Mouse (Mus musculus) adrenal gland, postnatal 4 days (tissue): ENCODE data around the gene Ism1. TPM values are rescaled to one million over a fixed set of nuclear protein-coding genes. Genes with fewer than 3 reads are reported as not detected.
A peak's percentile ranks its signal among the peaks of the same experiment; 100 is the strongest.

Experiments used
- DNase-seq, 2 experiments: peaks; one replicate each; pipeline ENCODE4 v3.0.0; 2021 to 2022; ENCODE audit warnings: low spot score in 2 of 2, mixed read lengths in 2 of 2
- long read RNA-seq, 2 experiments: library from polyadenylated mRNA; stranded (forward); transcript quantifications; one replicate each; pipeline ENCODE4 v2.0.0; 2021
- total RNA-seq, 2 experiments: library from RNA; stranded (reverse); gene quantifications; 2 replicates each; pipeline ENCODE4 v1.2.3; 2021

The Ism1 gene
- 10 to 100 TPM; 28.5 to 38.9 TPM for total RNA-seq
- long read RNA-seq, experiment 1, transcript Ism1-202 (6 exons, 2,964 nt) = major isoform, 31 of 38 reads
- long read RNA-seq, experiment 1, partial matches to known transcripts = 1 of 38 reads
- long read RNA-seq, experiment 1, other reads (novel, unspliced or antisense) = 6 of 38 reads
- long read RNA-seq, experiment 2, transcript Ism1-202 (6 exons, 2,964 nt) = major isoform, 27 of 38 reads
- long read RNA-seq, experiment 2, partial matches to known transcripts = 6 of 38 reads
- long read RNA-seq, experiment 2, other reads (novel, unspliced or antisense) = 5 of 38 reads

DNA sequence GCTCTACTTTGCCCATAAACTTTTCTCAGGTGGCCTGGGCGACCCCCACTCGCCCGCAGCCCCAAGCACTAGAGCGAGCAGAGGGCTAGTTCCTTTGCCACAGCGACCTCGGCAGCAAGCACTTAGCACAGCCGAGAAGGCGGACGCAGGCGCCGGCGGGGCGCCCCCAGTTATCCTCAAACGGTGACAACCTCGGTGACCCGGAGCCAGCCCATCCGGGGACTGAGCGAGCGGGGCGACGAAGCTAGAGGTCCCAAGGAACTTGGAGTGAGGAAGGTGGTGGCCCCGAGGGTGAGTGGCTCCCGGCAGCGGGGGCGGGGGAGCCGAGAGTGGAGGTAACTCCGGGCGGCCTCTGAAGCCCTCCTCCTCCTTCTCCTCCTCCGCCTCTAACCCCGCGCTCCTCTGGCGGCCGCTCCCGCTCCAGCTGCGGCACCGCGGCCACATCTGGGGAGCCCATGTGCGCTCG, at the start of gene Ism1:
Ism1 (plus strand) TSS at position 370 of the 466 bp plus-strand sequence.
- DNase-seq = peak in 1 of 2 experiments; percentile 16

GRCm38 (mm10) chr2:139628731-139629130, 49.2 kb upstream of the Ism1 start:
- no peak for DNase-seq

- DNase-seq = no peak
These were observed 48.3 kb upstream of the Ism1 start for GRCm38 (mm10) chr2:139629653-139630052.

GRCm38 (mm10) chr2:139634506-139634905, 43.5 kb upstream of the Ism1 start:
- DNase-seq = no peak

DNA sequence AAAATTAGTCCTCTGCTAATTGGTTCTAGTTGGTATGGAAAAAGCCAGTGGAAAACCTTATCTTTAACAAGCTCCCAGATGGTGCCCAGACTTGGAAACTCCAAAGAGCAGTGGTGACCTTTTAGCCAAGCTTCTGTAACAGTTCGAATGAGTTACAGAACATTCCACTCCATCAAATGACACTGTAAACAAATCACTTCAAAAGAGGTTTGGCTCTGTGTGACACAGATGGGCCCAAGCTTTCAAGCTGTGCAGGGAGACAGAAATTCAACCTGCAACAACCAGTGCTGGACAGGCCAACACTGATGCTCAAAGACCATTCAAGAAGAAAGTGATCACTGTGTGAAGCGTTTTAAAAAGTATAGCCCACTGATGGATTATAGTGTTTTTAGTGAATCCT, 40.1 kb upstream of the Ism1 start:
- DNase-seq = no peak

DNA sequence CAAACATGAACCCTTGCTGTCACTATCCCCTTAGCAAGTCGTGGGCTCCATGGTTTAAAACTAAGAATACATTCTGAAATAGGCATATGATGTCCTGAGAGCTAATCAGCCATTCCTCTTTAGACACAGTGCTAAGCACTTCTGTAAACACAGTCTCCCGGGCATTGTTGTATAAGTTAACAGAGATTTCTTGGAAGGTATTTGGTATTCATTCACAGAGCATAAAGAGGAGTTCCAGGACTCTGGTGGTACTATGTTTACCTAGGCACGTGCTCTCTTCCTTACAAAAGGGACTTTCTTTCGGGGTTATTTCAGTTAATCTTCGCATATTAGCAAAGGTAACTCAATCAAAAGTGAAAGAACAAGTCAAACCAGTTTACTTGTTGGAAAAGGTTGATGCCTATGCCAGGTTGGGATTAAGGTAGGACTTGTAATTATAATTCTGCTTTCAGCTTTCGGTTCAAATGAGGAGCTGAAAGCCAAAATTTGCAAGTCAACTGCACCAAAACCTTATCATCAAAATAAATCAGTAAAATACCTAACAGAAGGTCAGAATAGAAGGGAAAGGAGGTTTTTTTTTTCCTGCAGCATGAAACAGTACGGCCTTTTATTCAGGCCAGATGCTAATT, 36.1 kb upstream of the Ism1 start:
- DNase-seq = no peak

- DNase-seq = no peak
These were observed 28.5 kb upstream of the Ism1 start for GRCm38 (mm10) chr2:139649518-139649917.

GRCm38 (mm10) chr2:139656750-139657149, 21.2 kb upstream of the Ism1 start:
- no peak for DNase-seq

- no peak for DNase-seq
These were observed 6.1 kb upstream of the Ism1 start for GRCm38 (mm10) chr2:139671838-139672237.

- no peak for DNase-seq
These were observed 5.6 kb upstream of the Ism1 start for GRCm38 (mm10) chr2:139672371-139672770.

DNA sequence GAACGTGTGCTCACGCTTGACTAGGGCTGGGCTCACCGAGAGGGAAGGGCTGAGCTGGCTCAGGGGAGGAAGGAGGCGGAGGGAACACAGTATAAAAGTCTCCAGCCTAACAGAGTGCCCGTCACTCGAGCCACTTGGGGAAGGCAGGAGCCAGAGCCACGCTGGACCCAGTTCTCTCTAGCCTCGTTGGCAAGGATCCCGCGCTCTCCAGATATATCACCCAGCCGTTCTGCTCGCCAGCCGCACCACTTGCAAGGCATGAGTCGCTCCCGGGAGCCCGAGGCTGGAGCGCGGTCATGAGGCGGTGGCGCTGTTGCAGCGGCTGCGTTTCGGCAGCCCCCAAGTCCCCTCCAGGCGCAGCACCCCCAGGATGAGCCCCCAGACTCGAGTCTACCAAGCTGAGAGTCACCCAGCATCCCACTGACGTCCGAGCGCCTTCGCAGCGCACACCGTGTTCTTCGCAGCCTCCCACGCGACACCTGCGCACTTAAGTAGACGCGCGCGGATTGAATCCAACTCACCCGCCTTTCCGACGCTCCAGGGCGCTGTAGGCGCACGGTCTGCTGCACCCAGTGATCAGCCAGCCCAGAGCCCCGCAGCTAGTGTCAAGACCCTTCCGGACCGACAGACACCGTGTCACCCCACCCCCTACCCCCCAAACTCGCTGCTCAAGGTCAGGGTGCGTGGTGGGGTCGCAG, 764 bp upstream of the Ism1 start:
- peak; percentile 34 to 45 for DNase-seq

GRCm38 (mm10) chr2:139678275-139679140, 530 bp downstream of the Ism1 start:
- DNase-seq = peak; percentile 6 to 26

DNA sequence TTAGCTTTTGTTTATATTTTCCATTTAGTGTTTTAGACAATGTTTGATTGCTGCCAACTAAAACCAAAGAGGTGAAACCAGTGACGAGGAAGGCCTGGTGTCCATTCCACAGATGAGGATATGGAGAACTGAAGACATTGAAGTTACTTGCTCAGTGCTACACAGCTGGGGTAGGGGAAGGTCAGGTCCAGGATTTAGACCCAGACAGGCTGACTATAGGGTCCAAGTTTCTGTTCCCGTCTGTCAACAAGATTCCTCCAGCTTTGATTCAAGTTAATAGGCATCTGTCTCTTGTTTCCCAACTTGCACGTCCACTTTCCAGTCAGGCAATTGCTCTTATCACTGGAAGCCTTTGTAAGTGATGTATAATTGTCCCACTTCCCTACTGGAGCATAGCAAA, 4.6 kb downstream of the Ism1 start:
- DNase-seq = no peak

DNA sequence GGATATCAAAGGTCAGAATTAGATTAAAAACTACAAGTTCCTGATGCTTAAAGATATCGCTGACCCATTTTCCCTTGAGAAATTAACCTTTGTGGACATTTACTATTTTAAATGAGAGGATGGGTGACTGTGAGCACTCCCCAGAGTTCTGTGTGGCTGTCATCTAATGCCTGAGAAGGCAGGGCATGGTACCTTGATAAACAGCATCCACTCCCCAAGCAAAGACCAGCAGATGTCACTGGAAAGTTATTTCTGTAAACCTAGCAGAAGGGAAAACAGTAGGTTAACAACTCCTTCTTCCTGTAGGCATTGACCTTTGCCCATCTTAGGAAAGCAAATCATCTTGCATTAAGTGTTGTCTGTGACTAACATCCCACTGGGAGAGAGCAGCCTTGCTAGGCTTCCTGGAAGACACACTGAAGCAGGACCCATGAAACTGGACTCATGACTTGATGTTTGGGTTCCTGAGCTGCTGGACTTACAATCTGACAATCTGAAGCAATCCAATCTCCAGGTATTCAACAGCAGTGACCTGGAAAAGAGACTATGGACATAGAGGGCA, 11.5 kb downstream of the Ism1 start:
- no peak for DNase-seq

DNA sequence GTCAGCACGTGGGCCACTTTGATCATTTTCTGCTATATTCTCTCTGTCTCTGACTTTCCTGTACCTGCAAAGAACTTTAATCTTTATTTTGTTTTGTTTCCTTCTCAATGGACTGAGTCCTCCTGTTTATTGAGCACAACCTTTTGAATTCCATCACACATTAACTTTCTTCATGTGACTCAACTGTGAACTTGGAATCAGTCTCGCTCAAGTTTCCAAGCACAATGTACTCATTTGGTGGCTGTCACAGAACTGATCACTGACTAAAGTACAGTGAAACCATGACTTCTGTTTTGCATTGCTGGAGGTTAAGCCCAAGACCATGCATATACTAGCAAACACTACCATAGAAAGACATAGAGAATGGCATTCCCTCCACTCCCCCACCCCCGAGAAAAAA, 15.5 kb downstream of the Ism1 start:
- DNase-seq = no peak

GRCm38 (mm10) chr2:139694638-139695037, 16.7 kb downstream of the Ism1 start:
- DNase-seq = no peak

DNA sequence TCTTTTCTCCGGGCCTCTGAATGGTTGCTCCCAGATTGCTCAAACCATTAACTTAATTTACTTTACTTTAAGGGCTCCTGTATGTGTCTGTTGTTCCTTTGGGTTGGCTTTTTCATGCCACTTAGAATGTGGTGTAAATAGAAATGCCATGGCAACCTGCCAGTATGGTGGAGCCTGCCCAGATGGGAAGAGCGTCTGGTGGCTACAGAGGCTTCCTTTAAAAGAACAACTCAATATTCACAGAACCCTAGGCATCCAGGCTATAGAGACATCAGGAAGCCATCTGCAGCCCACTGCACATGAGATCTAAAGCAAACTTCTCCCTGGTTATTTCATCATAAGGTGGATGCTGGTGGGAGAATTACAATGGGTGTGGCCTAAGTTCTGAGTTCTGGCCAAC, 18.6 kb downstream of the Ism1 start:
- no peak for DNase-seq

DNA sequence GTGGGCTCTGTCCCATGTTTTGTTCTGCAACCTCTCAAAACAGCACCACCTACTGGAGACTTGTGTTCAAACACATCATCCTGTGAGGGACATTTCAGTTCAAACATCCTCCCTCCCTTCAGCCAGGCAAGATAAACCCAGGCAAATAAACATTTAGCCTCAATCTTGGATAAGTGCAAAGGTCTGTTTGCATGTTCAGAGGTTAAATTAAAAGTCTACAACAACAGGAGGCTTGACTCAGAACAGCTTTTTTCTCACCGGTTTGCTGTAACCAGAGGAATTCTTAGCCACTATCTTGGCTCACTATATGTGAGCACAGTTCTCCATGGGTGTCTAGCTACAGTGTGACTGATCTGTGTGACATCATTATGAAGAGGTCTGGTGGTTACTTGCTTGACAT, 22.6 kb downstream of the Ism1 start:
- no peak for DNase-seq

- no peak for DNase-seq
These were observed 27.0 kb downstream of the Ism1 start for GRCm38 (mm10) chr2:139704951-139705350.

DNA sequence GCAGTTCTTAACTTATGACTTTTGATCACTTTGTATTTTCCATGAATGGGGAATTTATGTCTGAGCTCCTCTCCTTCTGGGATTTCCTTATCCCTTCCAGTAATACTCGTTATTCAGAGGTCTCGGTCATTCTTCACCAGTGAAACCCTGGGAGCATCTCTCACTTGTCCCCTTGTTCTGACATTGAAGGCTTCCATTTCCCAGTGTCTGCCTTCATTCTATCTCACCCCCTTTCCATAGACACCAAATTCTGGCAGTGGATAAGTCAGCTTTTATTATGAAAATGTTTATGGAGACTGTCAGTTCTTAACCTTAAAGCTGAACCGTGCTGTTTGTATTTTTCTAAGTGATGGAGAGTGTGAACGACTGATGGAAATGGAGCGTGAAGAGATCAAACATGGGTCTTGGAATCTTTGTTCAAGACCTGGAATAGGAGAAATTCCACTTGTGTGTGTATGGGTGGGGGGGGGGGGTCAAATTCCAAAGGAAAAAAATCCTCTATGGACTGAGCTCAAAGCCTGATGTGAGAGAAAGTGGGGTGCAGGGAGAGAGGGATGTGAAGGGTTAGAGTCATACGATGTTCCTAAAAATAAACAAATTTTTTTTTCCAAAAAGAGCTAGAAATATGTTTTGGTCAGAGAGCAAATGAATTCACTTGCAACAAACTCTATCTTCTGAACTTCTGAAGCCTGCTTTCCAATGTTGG, 30.4 kb downstream of the Ism1 start:
- DNase-seq = no peak
